Mouse (Mus musculus): ENCODE measurements around the gene Slc16a13. TPM values are rescaled to one million over a fixed set of nuclear protein-coding genes. Genes with fewer than 3 reads are reported as not detected.

Gene Slc16a13
- polyA plus RNA-seq, 1 experiment = 8.5 TPM

- H3K27ac ChIP-seq (ENCODE audit: insufficient read depth, low read depth, low read length) = no peak overlapping the region
- TF ChIP-seq POLR2A (IDR thresholded peaks at IDR 0.05; ENCODE audit: borderline replicate concordance, low read depth, low read length) (no peak), CTCF (IDR thresholded peaks at IDR 0.05; ENCODE audit: low read depth, low read length) (no peak)
- H3K4me1 ChIP-seq (ENCODE audit: control insufficient read depth, insufficient read depth, low read length) = peaks cover 35% of the 10 kb centered on the region
- H3K4me3 ChIP-seq (ENCODE audit: insufficient read depth, low read length) = no peak overlapping the region
These were observed 5.1 kb upstream of the Slc16a13 start for GRCm38 (mm10) chr11:70225798-70226601.

GRCm38 (mm10) chr11:70223724-70224123 lies 2.9 kb upstream of the Slc16a13 start:
- Histone ChIP-seq H3K4me3 (ENCODE audit: insufficient read depth, low read length) (no peak overlapping the region), H3K27ac (ENCODE audit: insufficient read depth, low read depth, low read length) (no peak overlapping the region), H3K4me1 (ENCODE audit: control insufficient read depth, insufficient read depth, low read length) (peaks cover 37% of the 10 kb centered on the region)
- TF ChIP-seq POLR2A (IDR thresholded peaks at IDR 0.05; ENCODE audit: borderline replicate concordance, low read depth, low read length) (no peak), CTCF (IDR thresholded peaks at IDR 0.05; ENCODE audit: low read depth, low read length) (no peak)

GRCm38 (mm10) chr11:70221603-70222500 lies 988 bp upstream of the Slc16a13 start:
- H3K27ac ChIP-seq (ENCODE audit: insufficient read depth, low read depth, low read length) = peak overlapping the region; percentile 95
- H3K4me1 ChIP-seq (ENCODE audit: control insufficient read depth, insufficient read depth, low read length) = peaks cover 40% of the 10 kb centered on the region
- TF ChIP-seq CTCF (IDR thresholded peaks at IDR 0.05; ENCODE audit: low read depth, low read length) (no peak), POLR2A (IDR thresholded peaks at IDR 0.05; ENCODE audit: borderline replicate concordance, low read depth, low read length) (no peak)
- H3K4me3 ChIP-seq (ENCODE audit: insufficient read depth, low read length) = peak overlapping the region; percentile 91

- peak; percentile 19; the same call in 1 of the 2 replicates for TF ChIP-seq CTCF (IDR thresholded peaks at IDR 0.05; ENCODE audit: low read depth, low read length)
- no peak for TF ChIP-seq POLR2A (IDR thresholded peaks at IDR 0.05; ENCODE audit: borderline replicate concordance, low read depth, low read length)
- H3K27ac ChIP-seq (ENCODE audit: insufficient read depth, low read depth, low read length) = peak overlapping the region; percentile 79
- peaks cover 34% of the 10 kb centered on the region for H3K4me1 ChIP-seq (ENCODE audit: control insufficient read depth, insufficient read depth, low read length)
- peak overlapping the region; percentile 91 for H3K4me3 ChIP-seq (ENCODE audit: insufficient read depth, low read length)
These were observed 541 bp downstream of the Slc16a13 start for GRCm38 (mm10) chr11:70220323-70220722.

- TF ChIP-seq POLR2A (IDR thresholded peaks at IDR 0.05; ENCODE audit: borderline replicate concordance, low read depth, low read length) (no peak), CTCF (IDR thresholded peaks at IDR 0.05; ENCODE audit: low read depth, low read length) (no peak)
- peak overlapping the region; percentile 91 for H3K4me3 ChIP-seq (ENCODE audit: insufficient read depth, low read length)
- H3K27ac ChIP-seq (ENCODE audit: insufficient read depth, low read depth, low read length) = no peak overlapping the region
- peaks cover 30% of the 10 kb centered on the region for H3K4me1 ChIP-seq (ENCODE audit: control insufficient read depth, insufficient read depth, low read length)
These were observed 991 bp downstream of the Slc16a13 start for GRCm38 (mm10) chr11:70219873-70220272.

- no peak overlapping the region for H3K4me3 ChIP-seq (ENCODE audit: insufficient read depth, low read length)
- no peak for TF ChIP-seq CTCF (IDR thresholded peaks at IDR 0.05; ENCODE audit: low read depth, low read length)
- TF ChIP-seq POLR2A (IDR thresholded peaks at IDR 0.05; ENCODE audit: borderline replicate concordance, low read depth, low read length) = no peak
- H3K4me1 ChIP-seq (ENCODE audit: control insufficient read depth, insufficient read depth, low read length) = peaks cover 22% of the 10 kb centered on the region
- no peak overlapping the region for H3K27ac ChIP-seq (ENCODE audit: insufficient read depth, low read depth, low read length)
These were observed 2.0 kb downstream of the Slc16a13 start for GRCm38 (mm10) chr11:70218741-70219470.

GRCm38 (mm10) chr11:70218039-70218438 lies 2.8 kb downstream of the Slc16a13 start:
- peaks cover 22% of the 10 kb centered on the region for H3K4me1 ChIP-seq (ENCODE audit: control insufficient read depth, insufficient read depth, low read length)
- no peak overlapping the region for H3K27ac ChIP-seq (ENCODE audit: insufficient read depth, low read depth, low read length)
- H3K4me3 ChIP-seq (ENCODE audit: insufficient read depth, low read length) = no peak overlapping the region
- TF ChIP-seq POLR2A (IDR thresholded peaks at IDR 0.05; ENCODE audit: borderline replicate concordance, low read depth, low read length) (no peak), CTCF (IDR thresholded peaks at IDR 0.05; ENCODE audit: low read depth, low read length) (no peak)

GRCm38 (mm10) chr11:70216103-70216502 lies 4.8 kb downstream of the Slc16a13 start:
- no peak overlapping the region for H3K27ac ChIP-seq (ENCODE audit: insufficient read depth, low read depth, low read length)
- peaks cover 17% of the 10 kb centered on the region for H3K4me1 ChIP-seq (ENCODE audit: control insufficient read depth, insufficient read depth, low read length)
- no peak overlapping the region for H3K4me3 ChIP-seq (ENCODE audit: insufficient read depth, low read length)
- TF ChIP-seq POLR2A (IDR thresholded peaks at IDR 0.05; ENCODE audit: borderline replicate concordance, low read depth, low read length) = no peak
- TF ChIP-seq CTCF (IDR thresholded peaks at IDR 0.05; ENCODE audit: low read depth, low read length) = no peak

- no peak for TF ChIP-seq CTCF (IDR thresholded peaks at IDR 0.05; ENCODE audit: low read depth, low read length)
- TF ChIP-seq POLR2A (IDR thresholded peaks at IDR 0.05; ENCODE audit: borderline replicate concordance, low read depth, low read length) = no peak
- Histone ChIP-seq H3K4me3 (ENCODE audit: insufficient read depth, low read length) (no peak overlapping the region), H3K4me1 (ENCODE audit: control insufficient read depth, insufficient read depth, low read length) (peaks cover 17% of the 10 kb centered on the region), H3K27ac (ENCODE audit: insufficient read depth, low read depth, low read length) (no peak overlapping the region)
These were observed 5.6 kb downstream of the Slc16a13 start for GRCm38 (mm10) chr11:70215301-70215700.
